Mouse (Mus musculus): ENCODE data around the gene Gm17677.

DNA sequence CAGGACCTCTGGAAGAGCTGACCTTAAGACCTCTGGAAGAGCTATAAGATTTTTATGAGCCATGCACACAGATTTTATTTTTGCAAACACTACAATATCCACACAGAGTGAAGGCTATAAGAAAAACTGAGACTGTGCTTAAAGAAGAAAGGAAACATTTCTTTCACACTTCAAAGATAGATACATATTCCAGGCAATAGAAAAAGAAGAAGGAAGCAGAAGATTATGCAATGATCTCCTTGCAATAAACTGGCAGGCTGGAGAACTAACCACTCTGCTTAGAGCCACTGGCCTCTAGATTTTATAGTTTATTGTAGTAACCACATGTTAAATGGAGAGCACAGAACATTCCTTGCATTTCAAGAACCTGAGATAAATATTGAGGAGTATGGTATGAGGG, 16.0 kb downstream of the Gm17677 start:
- TF ChIP-seq CTCF (IDR thresholded peaks at IDR 0.05; ENCODE audit: control insufficient read depth, insufficient read depth, insufficient replicate concordance, low read depth, low read length) = no peak
- TF ChIP-seq POLR2A (IDR thresholded peaks at IDR 0.05; ENCODE audit: control insufficient read depth, low read depth, low read length) = no peak
